Mouse (Mus musculus): Measurements from ENCODE around the gene Etv4.

- TF ChIP-seq REST (IDR thresholded peaks at IDR 0.05; ENCODE audit: insufficient read depth, insufficient read length) (no peak), POLR2A (IDR thresholded peaks at IDR 0.05; ENCODE audit: insufficient read length, low read depth) (no peak), MYOD1 (IDR thresholded peaks at IDR 0.05; ENCODE audit: control insufficient read depth in 1 of 3, insufficient read length in 2 of 3, low read depth in 2 of 3) (no peak), MAX (IDR thresholded peaks at IDR 0.05; ENCODE audit: low read depth) (no peak), E2F4 (IDR thresholded peaks at IDR 0.05; ENCODE audit: insufficient read depth) (no peak), SRF (IDR thresholded peaks at IDR 0.05; ENCODE audit: control insufficient read depth, insufficient read length, low read depth) (no peak), CEBPB (IDR thresholded peaks at IDR 0.05; ENCODE audit: insufficient read depth, poor library complexity, severe bottlenecking) (no peak), POLR2AphosphoS2 (IDR thresholded peaks at IDR 0.05; ENCODE audit: insufficient read length, low read depth) (no peak), TCF3 (IDR thresholded peaks at IDR 0.05; ENCODE audit: insufficient read length, low read depth) (no peak), MYOG (IDR thresholded peaks at IDR 0.05; ENCODE audit: control insufficient read depth in 1 of 3, insufficient read depth in 1 of 3, insufficient read length in 2 of 3, low read depth in 2 of 3) (no peak)
Measured at GRCm38 (mm10) chr11:101797355-101797754, 12.2 kb upstream of the Etv4 start.

Measured in myocyte (in vitro differentiated cells).